Mouse (Mus musculus): ENCODE data around the gene Dazap2.

DNA sequence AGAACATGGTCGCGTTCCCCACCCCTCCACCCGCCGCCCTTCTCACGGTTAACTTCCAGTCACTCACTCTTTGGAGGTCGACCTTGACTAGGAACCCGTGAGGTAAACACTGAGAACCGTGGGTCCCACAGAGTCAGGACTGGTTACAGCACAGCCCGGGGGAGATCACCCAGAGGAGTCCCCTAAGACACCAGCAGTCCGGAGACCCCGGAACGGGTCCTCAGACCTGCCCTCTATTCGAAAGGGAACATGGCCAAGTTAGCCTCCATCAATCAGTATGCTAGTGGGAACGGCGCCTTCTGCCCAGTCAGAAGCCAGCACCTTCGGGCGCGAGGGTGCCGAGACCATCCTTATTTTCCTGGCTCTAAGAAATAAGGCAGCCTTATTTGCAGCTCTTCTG, 1.1 kb downstream of the Dazap2 start:
- TF ChIP-seq CTCF (IDR thresholded peaks at IDR 0.05; ENCODE audit: low read depth) (no peak), EP300 (IDR thresholded peaks at IDR 0.05; ENCODE audit: low read depth) (no peak)

Data from heart, postnatal 0 days (tissue).